Mouse (Mus musculus): ENCODE data around the gene Dand5. TPM values are rescaled to one million over a fixed set of nuclear protein-coding genes. Genes with fewer than 3 reads are reported as not detected.

Gene Dand5
- polyA plus RNA-seq, 1 experiment, result 6.7 TPM

DNA sequence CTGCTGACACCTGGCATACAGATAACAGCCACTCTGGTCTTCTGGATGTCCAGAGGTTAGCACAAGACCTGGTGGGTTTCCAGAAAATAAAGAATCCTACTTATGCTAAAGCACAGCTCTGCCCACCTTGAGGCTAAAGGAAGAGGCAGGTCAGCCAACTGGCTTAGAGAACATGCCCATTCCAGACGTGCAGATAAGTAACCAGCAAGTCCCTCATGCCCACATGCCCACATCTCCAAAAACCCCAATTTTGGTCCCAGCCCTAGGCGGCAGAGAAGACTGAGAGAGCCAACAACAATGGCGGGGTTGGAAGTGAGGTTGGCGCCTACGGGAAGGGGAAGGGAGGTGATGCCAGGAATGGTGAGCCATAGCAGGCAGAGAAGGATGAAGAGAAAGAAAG, 33.3 kb downstream of the Dand5 start:
- Histone ChIP-seq H3K36me3 (ENCODE audit: control insufficient read depth, insufficient read depth) (no peaks in the 10 kb centered on the region), H3K79me2 (ENCODE audit: control insufficient read depth, insufficient read depth) (peaks cover 89% of the 10 kb centered on the region), H3ac (ENCODE audit: control insufficient read depth, insufficient read length) (no peak overlapping the region), H3K4me3 (no peak overlapping the region), H3K27me3 (ENCODE audit: control insufficient read depth, insufficient read depth, insufficient read length) (no peaks in the 10 kb centered on the region), H3K4me2 (ENCODE audit: low read depth) (peak overlapping the region; percentile 18)
- TF ChIP-seq POLR2A (IDR thresholded peaks at IDR 0.05; ENCODE audit: insufficient read length, low read depth), result no peak
- no peak for TF ChIP-seq MAX (IDR thresholded peaks at IDR 0.05; ENCODE audit: low read depth)

DNA sequence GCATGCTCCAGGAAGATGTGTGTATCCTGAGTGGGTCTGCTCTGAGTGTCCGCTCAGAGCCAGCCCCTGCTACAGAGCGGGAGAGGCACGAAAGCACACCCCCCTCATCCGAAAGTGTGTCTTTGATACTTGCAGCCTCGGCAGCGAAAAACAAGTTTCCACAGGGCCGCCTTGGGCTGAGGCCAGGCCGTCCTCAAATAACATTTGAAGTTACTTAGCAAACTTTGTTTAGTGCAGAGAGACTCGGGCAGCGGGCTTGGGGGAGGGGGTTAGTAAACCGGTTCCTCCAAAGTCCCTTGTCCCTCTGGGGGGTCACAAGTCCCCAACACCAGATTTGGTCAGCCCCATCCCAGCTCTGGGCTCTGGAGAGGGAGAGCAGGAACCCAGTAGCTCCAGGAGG, 33.7 kb downstream of the Dand5 start:
- H3ac ChIP-seq (ENCODE audit: control insufficient read depth, insufficient read length), result no peak overlapping the region
- peaks cover 89% of the 10 kb centered on the region for H3K79me2 ChIP-seq (ENCODE audit: control insufficient read depth, insufficient read depth)
- H3K27me3 ChIP-seq (ENCODE audit: control insufficient read depth, insufficient read depth, insufficient read length), result no peaks in the 10 kb centered on the region
- H3K4me3 ChIP-seq, result no peak overlapping the region
- no peak overlapping the region for H3K4me2 ChIP-seq (ENCODE audit: low read depth)
- no peak for TF ChIP-seq TCF3 (IDR thresholded peaks at IDR 0.05; ENCODE audit: insufficient read length, low read depth)
- no peak for TF ChIP-seq POLR2AphosphoS2 (IDR thresholded peaks at IDR 0.05; ENCODE audit: insufficient read length, low read depth)
- TF ChIP-seq TCF12 (IDR thresholded peaks at IDR 0.05; ENCODE audit: insufficient read depth, poor library complexity, severe bottlenecking), result no peak
- TF ChIP-seq REST (IDR thresholded peaks at IDR 0.05; ENCODE audit: insufficient read depth, insufficient read length), result no peak
- no peak for TF ChIP-seq SRF (IDR thresholded peaks at IDR 0.05; ENCODE audit: control insufficient read depth, insufficient read length, low read depth)
- no peak for TF ChIP-seq USF1 (IDR thresholded peaks at IDR 0.05; ENCODE audit: low read depth)
- TF ChIP-seq MAX (IDR thresholded peaks at IDR 0.05; ENCODE audit: low read depth), result no peak
- TF ChIP-seq CEBPB (IDR thresholded peaks at IDR 0.05; ENCODE audit: insufficient read depth, poor library complexity, severe bottlenecking), result no peak
- no peak for TF ChIP-seq MYOG (IDR thresholded peaks at IDR 0.05; ENCODE audit: control insufficient read depth in 1 of 3, insufficient read depth in 1 of 3, insufficient read length in 2 of 3, low read depth in 2 of 3)
- no peak for TF ChIP-seq POLR2A (IDR thresholded peaks at IDR 0.05; ENCODE audit: insufficient read length, low read depth)
- TF ChIP-seq E2F4 (IDR thresholded peaks at IDR 0.05; ENCODE audit: insufficient read depth), result no peak
- TF ChIP-seq MYOD1 (IDR thresholded peaks at IDR 0.05; ENCODE audit: control insufficient read depth in 1 of 3, insufficient read length in 2 of 3, low read depth in 2 of 3), result no peak
- H3K36me3 ChIP-seq (ENCODE audit: control insufficient read depth, insufficient read depth), result no peaks in the 10 kb centered on the region

DNA sequence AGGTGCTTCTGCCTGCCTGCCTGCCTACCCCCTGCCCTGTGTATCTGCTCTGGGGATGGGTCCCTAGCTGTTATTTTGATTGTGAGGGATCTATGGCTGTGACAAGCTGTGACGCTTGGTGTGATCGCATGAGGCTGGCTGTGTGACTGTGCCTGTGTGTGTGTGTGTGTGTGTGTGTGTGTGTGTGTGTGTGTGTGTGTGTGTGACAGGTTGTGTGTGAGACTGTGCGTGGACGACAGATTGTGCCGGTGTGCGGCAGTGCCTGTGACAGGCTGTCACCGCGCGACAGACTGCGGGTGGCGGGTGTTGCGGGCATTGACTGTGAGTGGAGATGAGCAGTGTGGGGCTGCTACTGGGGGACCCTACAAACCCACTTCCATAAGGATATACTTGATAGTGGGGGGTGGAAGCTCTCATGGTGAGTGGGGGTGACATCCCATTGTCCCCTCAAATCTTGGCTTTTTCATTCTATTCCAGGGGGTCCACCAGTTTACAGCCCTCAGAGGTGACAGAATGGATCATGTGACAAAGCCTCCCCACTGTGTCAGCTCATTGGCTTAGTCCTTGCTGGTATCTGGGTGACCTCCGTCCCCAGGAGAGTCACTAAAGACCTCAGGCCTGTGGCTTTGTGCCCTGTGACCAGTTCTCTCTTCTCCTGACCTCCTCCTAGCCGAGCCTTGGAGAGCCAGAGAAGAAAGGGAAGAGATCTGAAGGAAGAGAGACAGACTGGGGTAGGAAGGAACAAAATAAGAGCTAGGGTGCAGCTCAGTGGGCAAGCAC, 34.9 kb downstream of the Dand5 start:
- H3K4me2 ChIP-seq (ENCODE audit: low read depth), result no peak overlapping the region
- H3K27me3 ChIP-seq (ENCODE audit: control insufficient read depth, insufficient read depth, insufficient read length), result no peaks in the 10 kb centered on the region
- peaks cover 89% of the 10 kb centered on the region for H3K79me2 ChIP-seq (ENCODE audit: control insufficient read depth, insufficient read depth)
- no peak overlapping the region for H3ac ChIP-seq (ENCODE audit: control insufficient read depth, insufficient read length)
- no peak overlapping the region for H3K4me3 ChIP-seq
- no peak for TF ChIP-seq POLR2A (IDR thresholded peaks at IDR 0.05; ENCODE audit: insufficient read length, low read depth)
- no peak for TF ChIP-seq MYOG (IDR thresholded peaks at IDR 0.05; ENCODE audit: control insufficient read depth in 1 of 3, insufficient read depth in 1 of 3, insufficient read length in 2 of 3, low read depth in 2 of 3)
- TF ChIP-seq TCF12 (IDR thresholded peaks at IDR 0.05; ENCODE audit: insufficient read depth, poor library complexity, severe bottlenecking), result no peak
- TF ChIP-seq MAX (IDR thresholded peaks at IDR 0.05; ENCODE audit: low read depth), result no peak
- no peak for TF ChIP-seq USF1 (IDR thresholded peaks at IDR 0.05; ENCODE audit: low read depth)
- TF ChIP-seq SRF (IDR thresholded peaks at IDR 0.05; ENCODE audit: control insufficient read depth, insufficient read length, low read depth), result no peak
- TF ChIP-seq TCF3 (IDR thresholded peaks at IDR 0.05; ENCODE audit: insufficient read length, low read depth), result no peak
- TF ChIP-seq MYOD1 (IDR thresholded peaks at IDR 0.05; ENCODE audit: control insufficient read depth in 1 of 3, insufficient read length in 2 of 3, low read depth in 2 of 3), result no peak
- TF ChIP-seq E2F4 (IDR thresholded peaks at IDR 0.05; ENCODE audit: insufficient read depth), result no peak
- no peak for TF ChIP-seq REST (IDR thresholded peaks at IDR 0.05; ENCODE audit: insufficient read depth, insufficient read length)
- no peak for TF ChIP-seq POLR2AphosphoS2 (IDR thresholded peaks at IDR 0.05; ENCODE audit: insufficient read length, low read depth)
- H3K36me3 ChIP-seq (ENCODE audit: control insufficient read depth, insufficient read depth), result no peaks in the 10 kb centered on the region

DNA sequence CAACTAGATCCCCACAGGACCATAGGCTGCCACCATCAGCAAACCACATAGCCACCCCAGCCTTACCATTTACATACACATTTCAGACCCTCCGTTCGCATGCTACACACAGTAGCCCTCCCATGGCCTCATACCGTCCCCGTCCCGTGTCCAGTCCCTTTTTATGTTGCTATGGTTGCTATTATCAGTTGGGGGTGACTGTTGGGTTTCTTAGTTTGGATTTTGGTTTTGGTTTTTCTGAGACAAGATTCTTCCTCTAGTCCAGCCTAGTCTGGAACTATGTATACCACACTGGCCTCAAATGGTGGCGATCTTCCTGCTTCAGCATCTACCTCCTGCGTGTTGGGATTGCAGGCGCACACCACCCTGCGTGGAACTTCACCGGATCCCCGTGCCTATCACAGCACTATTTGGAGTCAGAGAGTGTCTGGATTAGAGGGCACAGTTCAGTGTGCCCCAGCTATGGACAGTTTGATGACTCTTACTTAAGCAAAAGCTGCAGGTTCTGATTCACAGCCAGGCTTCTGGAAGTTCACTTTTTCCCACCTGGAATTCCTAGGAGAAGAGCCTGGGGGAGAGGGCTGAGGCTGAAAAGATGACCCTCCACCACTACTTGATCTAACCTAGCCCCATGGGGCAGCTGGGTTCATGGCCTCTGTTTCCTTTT, 35.7 kb downstream of the Dand5 start:
- Histone ChIP-seq H3K4me2 (ENCODE audit: low read depth) (peak overlapping the region; percentile 4), H3K79me2 (ENCODE audit: control insufficient read depth, insufficient read depth) (peaks cover 86% of the 10 kb centered on the region), H3K4me3 (no peak overlapping the region), H3ac (ENCODE audit: control insufficient read depth, insufficient read length) (no peak overlapping the region), H3K36me3 (ENCODE audit: control insufficient read depth, insufficient read depth) (no peaks in the 10 kb centered on the region), H3K27me3 (ENCODE audit: control insufficient read depth, insufficient read depth, insufficient read length) (no peaks in the 10 kb centered on the region)
- TF ChIP-seq USF1 (IDR thresholded peaks at IDR 0.05; ENCODE audit: low read depth) (no peak), SRF (IDR thresholded peaks at IDR 0.05; ENCODE audit: control insufficient read depth, insufficient read length, low read depth) (no peak), CEBPB (IDR thresholded peaks at IDR 0.05; ENCODE audit: insufficient read depth, poor library complexity, severe bottlenecking) (no peak), TCF3 (IDR thresholded peaks at IDR 0.05; ENCODE audit: insufficient read length, low read depth) (no peak), E2F4 (IDR thresholded peaks at IDR 0.05; ENCODE audit: insufficient read depth) (no peak), POLR2A (IDR thresholded peaks at IDR 0.05; ENCODE audit: insufficient read length, low read depth) (no peak), MYOG (IDR thresholded peaks at IDR 0.05; ENCODE audit: control insufficient read depth in 1 of 3, insufficient read depth in 1 of 3, insufficient read length in 2 of 3, low read depth in 2 of 3) (no peak), POLR2AphosphoS2 (IDR thresholded peaks at IDR 0.05; ENCODE audit: insufficient read length, low read depth) (no peak)
